Mouse (Mus musculus): ENCODE measurements around the gene Siah2.
A peak's percentile ranks its signal among the peaks of the same experiment; 100 is the strongest.

GRCm38 (mm10) chr3:58704547-58704946, 12.3 kb upstream of the Siah2 start:
- peak; percentile 17; the same call in 1 of the 2 replicates for TF ChIP-seq CTCF (IDR thresholded peaks at IDR 0.05)
- no peak for TF ChIP-seq EP300 (IDR thresholded peaks at IDR 0.05)

All from lung, postnatal 0 days (tissue).